Mouse (Mus musculus) adrenal gland, postnatal 14 days (tissue): ENCODE measurements around the gene Cnot11. TPM values are rescaled to one million over a fixed set of nuclear protein-coding genes. Genes with fewer than 3 reads are reported as not detected.

Experiments used
- DNase-seq: peaks from one replicate; pipeline ENCODE4 v3.0.0; 2021; ENCODE audit warnings: mixed read lengths
- long read RNA-seq, 2 experiments: library from polyadenylated mRNA; stranded (forward); transcript quantifications; one replicate each; pipeline ENCODE4 v2.0.0; 2021
- total RNA-seq: library from RNA; stranded (reverse); gene quantifications from 2 replicates; pipeline ENCODE4 v1.2.3, GENCODE M21; 2021

Cnot11 gene
- total RNA-seq, result 17.4 and 20.4 TPM in 2 replicates
- long read RNA-seq, experiment 1, transcript Cnot11-201 (7 exons, 3,162 nt), result major isoform, 29 of 35 reads
- long read RNA-seq, experiment 1, partial matches to known transcripts, result 2 of 35 reads
- long read RNA-seq, experiment 1, other reads (novel, unspliced or antisense), result 3 of 35 reads
- long read RNA-seq, experiment 2, transcript Cnot11-201 (7 exons, 3,162 nt), result major isoform, 23 of 26 reads
- long read RNA-seq, experiment 2, partial matches to known transcripts, result 2 of 26 reads
- long read RNA-seq, experiment 2, other reads (novel, unspliced or antisense), result 1 of 26 reads

DNA sequence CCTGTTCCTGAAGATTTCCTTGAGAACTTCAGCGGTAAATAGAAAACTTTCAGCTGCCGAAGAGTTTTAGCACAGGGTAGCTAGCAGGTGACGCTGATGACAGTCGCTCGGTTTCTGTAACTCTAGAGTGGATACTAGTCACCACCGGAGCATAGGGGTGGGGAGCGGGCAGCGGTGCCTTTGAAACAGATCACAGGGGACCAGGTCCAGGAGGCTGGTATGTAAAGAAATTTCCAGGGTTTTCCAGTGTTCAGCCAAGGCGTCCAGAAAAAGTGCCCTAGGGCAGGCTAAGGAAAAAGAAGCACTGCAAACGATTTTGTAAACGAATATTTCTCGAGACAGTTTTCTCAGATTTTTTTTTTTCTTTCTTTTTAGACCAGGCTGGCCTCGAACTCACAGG is at the start of gene Cnot11:
TSS of gene Cnot11 (plus strand) at position 162 of the 400 bp plus-strand sequence.
- DNase-seq, result no peak

GRCm38 (mm10) chr1:39487370-39487769 is 47.4 kb upstream of the Cnot11 start:
- peak; percentile 21 for DNase-seq

DNA sequence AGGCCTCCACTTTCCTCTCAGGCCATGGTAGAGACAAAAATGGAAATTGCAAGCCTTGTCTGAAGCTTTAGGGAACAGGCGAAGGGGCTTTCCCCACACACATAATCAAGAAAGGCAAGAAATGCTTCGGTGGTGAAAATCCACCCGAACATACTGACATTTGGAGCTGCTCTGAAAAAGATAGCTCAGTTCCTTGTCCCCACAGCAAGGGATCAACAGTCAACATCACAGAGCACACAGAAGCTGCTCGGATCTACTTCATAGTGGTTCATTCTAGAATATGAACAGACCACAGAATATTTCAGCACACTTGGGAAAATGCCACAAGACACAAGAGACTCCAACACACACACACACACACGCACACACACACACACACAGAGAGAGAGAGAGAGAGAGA is 41.6 kb upstream of the Cnot11 start:
- no peak for DNase-seq

- no peak for DNase-seq
These were observed 41.1 kb upstream of the Cnot11 start for GRCm38 (mm10) chr1:39493664-39494063.

DNA sequence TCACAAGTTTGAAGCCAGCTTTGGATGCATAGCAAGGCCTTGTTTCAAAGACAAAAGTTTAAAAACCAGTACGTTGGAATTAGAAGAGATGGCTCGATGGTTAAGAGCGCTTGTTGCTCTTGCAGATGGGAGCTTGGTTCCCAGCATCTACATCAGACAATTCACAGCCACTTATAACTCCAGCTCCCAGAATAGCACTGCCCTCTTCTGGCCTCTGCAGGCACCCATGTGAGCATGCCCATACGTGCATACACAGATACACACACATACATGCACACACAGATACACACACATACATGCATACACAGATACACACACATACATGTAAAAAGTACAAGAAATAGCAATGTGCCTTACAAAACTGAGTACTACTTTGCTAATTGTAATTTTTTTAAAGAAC is 37.8 kb upstream of the Cnot11 start:
- DNase-seq, result no peak

DNA sequence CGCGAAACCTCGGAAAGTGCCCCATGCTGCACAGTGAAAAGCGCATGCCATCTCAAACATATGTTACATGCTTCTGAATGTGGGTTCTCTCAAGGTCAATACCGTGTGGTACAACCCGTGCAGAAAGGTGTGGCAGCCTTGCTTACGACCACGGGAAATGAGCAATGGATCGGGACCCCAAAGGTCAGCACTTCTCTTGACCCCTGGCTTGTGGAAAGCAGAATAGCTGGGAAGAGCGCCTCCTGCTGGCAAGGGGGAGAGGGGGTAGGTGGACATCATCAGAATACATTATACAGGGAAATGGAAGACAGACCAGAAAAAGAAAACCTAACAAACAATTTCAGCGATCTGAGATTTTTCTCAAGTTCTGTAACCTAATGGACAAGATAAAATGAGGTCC is 37.0 kb upstream of the Cnot11 start:
- DNase-seq, result no peak

- DNase-seq, result no peak
These were observed 35.3 kb upstream of the Cnot11 start for GRCm38 (mm10) chr1:39499485-39499941.

DNA sequence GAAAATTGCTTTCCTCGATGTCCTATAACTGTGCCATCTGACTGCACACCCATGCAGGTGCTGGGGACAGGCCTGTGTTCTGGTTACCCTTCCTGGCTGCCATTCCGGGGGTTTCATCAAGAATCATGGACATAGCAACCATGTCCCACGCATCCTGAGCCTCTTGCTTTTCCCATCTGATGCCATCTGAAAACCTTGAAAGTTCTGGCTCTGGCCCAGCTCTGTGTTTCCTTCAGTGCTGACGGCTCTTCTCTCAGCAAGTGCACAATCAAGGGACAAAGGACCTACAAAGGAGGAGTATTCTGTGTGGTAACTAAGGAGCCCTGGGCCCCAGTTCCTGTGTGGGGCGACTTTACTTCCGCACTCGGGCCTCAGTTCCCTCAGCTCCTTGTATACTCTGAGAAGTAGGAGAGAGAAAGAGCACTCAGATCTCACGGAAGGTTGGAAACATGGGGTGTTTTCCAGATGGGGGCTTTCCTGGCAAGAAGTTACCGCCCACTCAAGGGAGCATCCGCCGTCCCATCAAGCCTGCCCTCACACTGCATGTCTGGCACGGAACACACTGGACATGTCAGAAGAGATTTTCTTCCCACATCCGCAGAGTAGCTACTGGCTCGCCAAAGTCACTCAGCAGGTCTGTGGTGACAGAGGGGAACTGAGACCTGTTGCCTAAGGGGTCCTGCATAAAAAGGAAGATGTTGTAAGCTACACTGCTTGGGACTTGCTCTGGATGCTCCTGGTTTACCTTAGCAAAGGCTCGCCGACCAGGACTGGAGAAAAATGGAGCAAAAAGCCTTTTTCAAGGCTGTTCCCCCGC is 31.8 kb upstream of the Cnot11 start:
- peak; percentile 63 for DNase-seq

DNA sequence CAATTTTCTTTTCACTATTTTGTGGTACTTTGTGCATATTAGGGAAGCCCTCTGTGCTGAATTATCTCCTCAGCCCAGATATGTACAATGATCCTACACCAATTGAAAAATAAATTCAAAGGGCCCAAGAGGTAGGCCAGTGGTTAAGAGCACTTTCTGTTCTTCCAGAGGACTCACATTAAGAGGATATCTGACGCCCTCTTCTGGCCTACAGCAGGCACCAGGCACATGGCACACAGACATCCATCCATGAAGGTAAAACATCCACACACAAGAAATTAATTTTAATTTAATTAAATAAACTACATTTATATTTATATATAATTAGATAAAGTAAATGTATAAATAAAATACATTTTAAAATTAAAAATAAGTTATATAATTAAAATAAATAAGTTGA is 30.5 kb upstream of the Cnot11 start:
- peak; percentile 53 for DNase-seq

DNA sequence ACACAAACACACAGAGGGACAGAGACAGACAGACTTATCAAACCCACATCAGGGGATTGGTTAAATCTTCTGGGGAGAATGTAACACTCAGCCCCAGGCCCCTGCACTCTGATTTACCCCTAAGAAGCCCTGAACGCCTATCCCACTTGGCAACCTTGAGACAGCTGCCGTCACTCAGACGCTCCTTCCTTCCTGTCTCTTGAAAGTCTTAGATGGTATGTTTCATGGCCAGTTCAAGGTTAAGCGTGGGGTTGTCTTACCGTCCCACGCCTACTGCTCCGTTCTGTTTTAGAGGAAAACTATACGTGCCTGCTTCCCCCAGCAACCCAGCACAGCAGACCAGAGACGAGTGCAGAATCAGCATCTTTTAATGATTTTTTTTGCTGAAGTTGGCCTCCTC is 29.2 kb upstream of the Cnot11 start:
- DNase-seq, result no peak

- no peak for DNase-seq
These were observed 23.0 kb upstream of the Cnot11 start for GRCm38 (mm10) chr1:39511775-39512174.

DNA sequence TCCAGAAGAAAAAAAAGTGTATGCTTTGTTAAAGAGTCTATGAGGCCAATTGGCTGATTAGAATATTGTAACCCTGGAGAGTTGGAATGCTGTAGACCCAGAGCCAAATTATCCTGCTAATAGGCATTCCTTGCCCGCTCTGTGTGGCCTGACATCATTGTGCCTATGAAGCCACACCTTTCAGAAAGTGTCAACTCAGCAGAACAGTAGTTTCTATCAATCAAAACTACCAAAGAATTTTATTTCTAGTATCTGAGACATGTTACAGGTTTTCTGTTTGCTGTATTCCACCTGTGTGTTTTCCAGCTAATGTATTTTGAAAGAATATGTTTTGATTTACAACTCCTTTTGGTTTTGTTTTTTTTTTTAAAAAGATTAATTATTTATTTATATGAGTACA is 22.6 kb upstream of the Cnot11 start:
- DNase-seq, result no peak

GRCm38 (mm10) chr1:39515303-39515991 is 19.3 kb upstream of the Cnot11 start:
- no peak for DNase-seq

GRCm38 (mm10) chr1:39521326-39521725 is 13.5 kb upstream of the Cnot11 start:
- no peak for DNase-seq

- peak; percentile 38 for DNase-seq
These were observed 12.3 kb upstream of the Cnot11 start for GRCm38 (mm10) chr1:39522519-39522918.

GRCm38 (mm10) chr1:39525763-39526162 is 9.0 kb upstream of the Cnot11 start:
- no peak for DNase-seq

GRCm38 (mm10) chr1:39526371-39527167 is 8.2 kb upstream of the Cnot11 start:
- DNase-seq, result no peak

DNA sequence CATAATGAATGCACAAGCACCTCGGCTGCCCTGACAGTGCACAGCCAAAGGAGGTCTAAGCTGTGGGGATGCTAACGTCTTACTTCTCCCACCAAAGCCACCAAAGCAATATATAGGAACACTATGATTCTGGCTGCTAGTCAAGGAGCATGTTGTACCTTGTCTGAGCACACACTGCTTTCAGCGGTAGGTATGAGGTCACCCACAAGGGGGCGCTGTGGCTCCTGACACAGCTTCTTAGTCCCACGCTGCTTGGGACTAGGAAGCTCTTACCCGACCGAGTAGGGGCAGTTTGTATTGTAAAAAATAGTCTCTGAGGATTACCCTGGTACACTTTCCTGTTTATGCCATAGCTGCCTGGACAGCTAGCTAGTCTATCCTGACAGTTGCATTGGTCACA is 7.4 kb upstream of the Cnot11 start:
- peak; percentile 90 for DNase-seq

DNA sequence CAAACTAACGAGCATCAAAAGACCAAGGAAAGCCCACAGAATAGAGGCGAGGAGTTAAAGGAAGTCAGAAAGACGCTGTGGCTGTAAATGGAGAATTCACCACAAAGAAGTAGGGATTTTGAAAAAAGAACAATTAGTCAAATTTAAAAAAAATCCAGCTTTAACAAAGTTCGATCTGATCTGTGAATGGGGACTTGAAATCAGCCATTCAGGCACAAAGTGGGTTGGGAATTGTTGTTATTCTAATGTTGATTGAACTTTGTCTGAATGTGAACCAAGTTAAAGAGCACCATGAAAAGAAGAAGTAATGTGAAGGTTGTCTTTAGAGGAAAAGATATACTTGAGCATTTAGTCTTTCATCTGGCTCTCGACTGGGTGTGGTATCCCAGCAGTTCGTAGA is 6.5 kb upstream of the Cnot11 start:
- no peak for DNase-seq

- DNase-seq, result peak; percentile 84
These were observed 4.4 kb upstream of the Cnot11 start for GRCm38 (mm10) chr1:39530258-39530943.

DNA sequence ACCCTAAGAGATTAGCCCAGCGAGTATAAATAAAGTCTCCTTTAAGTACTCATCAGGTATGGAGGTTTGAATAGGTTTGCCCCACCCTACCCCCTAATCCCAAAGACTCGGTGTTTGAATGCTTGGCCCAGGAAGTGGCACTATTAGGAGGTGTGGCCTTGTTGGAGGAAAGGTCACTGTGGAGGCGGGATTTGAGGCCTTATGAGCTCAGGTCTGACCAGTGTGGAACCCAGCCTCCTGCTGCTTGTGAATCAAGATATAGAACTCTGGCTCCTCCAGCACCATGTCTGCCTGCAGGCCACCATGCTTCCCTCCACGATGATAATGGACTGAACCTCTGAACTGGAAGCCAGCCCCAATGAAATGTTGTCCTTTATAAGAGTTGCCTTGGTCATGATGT is 3.8 kb upstream of the Cnot11 start:
- DNase-seq, result no peak

GRCm38 (mm10) chr1:39533917-39534316 is 875 bp upstream of the Cnot11 start:
- DNase-seq, result no peak
